Mouse (Mus musculus) thymus, adult 18-20 months (tissue): ENCODE results near the gene Elf3.
"Not testable (repeated sequence)": the region's sequence is repeated elsewhere in the genome, so short reads cannot be mapped to it uniquely, and the experiment has no call there.

Experiments used
- DNase-seq, 2 experiments: peaks; one replicate each; pipeline ENCODE4 v3.0.0; 2022; ENCODE audit warnings: mixed read lengths in 2 of 2

Gene Elf3

GRCm38 (mm10) chr1:135258380-135259127, at the start of gene Elf3:
Elf3 (minus strand) TSS chr1:135258568.
- no peak for DNase-seq

DNA sequence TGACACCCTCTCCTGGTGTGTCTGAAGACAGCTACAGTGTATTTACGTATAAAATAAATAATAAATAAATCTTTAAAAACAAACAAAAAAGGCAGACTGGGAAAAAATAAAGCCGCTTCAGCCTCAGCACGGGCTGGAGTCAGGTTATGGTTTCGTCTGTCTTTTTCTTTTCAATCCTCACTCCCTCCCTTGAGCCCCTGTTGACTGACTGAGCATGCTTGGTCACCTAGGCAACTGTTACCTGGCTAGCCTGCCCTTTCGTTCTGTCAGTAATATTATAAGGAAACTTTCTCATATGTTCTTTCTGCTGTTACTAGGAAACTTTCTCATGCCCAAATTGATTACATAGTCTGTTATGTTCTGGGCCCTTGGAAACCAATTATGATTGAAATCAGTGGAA, 32.5 kb upstream of the Elf3 start:
- no peak for DNase-seq

GRCm38 (mm10) chr1:135286311-135286710, 27.9 kb upstream of the Elf3 start:
- DNase-seq = no peak

- peak; percentile 69 to 72 for DNase-seq
Measured at GRCm38 (mm10) chr1:135283826-135284291, 25.5 kb upstream of the Elf3 start, which contains the start of gene Rnpep. Rnpep (minus strand) TSS chr1:135284084.

DNA sequence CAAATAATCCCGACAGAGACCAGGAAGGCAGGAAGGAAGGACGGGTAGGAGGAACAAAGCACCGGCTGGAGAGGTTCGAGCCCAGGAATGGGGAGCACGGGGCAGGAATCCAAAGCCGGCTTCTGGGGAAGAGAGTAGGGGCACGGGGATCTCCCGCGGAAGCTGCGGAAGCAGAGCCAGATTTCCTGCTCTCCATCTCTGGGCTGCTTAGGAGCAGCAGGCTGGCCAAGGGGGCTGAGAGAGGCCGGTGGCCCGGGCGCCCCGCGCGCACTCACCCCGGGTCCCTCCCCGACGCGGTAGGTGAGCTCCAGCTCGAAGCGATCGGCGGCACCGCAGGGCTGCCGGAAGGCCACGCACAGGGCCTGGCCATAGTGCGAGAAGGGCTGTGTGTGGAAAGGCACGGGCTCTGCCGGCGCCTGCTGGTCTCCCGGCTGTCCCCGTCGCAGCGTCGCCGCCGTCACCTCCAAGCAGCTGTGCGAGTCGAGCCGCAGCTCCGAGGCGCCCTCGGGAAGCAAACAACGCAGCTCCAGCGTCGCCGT, 25.0 kb upstream of the Elf3 start:
- DNase-seq = peak in 1 of 2 experiments; percentile 10

DNA sequence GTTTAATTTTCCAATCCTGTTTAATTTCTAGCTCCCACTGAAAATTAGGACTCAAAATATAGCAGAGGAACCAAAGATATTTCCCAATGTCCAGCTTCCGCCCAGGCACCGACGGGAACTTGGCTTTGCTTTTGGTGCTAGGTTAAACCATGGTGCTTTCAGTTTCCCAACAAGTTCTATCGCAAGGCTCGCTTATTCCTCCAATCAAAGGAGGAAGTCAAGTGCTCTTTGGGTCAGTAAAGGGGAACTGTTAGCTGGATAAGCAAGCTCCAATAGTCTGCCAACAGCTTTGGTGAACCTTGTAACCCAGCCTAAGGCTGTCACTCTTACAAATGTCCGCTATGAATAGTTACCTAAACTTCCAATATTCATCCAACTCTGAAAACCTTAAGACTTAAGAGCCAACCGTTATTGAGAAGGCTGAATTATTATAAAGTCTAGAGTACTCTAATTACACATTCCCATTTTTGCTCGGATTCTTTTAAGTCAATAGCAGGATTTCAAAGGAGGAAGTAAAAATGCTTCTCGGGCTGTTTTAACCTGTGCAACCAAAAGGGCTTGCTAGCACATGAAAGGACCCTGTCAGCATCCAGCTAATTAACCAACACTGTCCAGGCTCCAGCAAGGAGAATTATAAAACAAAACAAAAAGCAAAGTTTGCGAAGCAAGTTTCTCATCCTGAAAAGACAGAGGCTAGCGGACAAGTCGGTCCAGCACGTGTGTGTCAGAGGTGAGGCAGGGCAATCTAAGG, 24.3 kb upstream of the Elf3 start:
- no peak for DNase-seq

GRCm38 (mm10) chr1:135281841-135282240, 23.5 kb upstream of the Elf3 start:
- DNase-seq = no peak

DNA sequence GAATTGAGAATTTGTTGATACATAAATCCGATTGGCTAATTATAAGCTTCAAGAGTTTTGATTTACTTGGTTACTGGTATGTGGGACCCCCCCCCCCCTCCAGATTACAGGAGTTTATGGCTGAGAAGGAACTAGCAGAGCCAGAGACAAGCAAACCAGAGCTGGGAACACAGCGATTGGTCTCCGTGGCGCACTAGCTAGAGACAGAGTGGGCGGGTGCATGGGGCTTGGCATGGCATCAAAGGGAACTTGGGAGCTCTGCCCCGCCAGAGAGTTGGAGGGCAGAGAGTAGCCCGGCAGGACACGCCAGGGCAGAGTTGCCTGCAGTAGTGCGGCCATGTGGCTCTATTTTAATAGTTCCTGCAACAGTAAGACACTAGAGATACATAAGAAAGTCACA, 22.3 kb upstream of the Elf3 start:
- DNase-seq = no peak

GRCm38 (mm10) chr1:135271371-135271770, 13.0 kb upstream of the Elf3 start:
- no peak for DNase-seq

- no peak for DNase-seq
Measured at GRCm38 (mm10) chr1:135267663-135268446, 9.5 kb upstream of the Elf3 start.

DNA sequence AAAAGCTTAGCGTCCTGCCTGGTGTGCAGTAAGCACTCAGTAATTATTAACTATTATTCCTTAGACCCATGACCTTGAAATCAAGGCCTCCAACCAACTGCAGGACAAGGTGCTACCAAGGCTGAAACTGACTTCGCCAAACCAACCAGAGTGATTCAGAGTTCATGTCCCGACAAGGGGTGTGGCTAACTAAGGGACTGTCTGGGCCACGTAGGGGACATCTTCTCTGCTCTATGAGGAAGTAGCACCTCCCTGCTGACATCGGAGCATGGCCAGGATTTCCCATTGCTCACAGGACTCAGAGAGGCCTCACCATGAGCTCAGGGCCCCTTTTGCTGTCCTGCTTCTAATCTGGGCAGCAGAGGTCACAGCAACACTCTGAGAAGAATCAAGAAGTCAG, 7.5 kb upstream of the Elf3 start:
- no peak for DNase-seq

DNA sequence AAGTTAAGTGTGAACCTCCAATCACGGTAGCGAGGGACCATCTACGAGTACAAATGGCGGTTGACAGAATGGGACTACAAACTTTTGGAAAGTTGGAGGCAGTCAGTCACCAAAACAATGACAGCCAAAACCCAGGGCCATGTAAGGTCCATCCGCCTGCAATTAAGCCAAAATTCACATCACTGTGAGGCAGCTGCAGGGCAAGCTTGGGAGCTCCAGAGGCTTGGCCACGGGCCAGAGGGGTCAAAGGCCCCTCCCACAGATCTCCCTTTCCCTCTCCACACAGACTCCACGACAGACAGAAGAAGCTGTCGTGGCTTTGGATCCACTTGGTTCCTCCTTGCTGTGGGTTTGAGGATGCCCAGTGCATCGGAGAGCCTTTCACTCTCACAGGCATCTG, 4.9 kb upstream of the Elf3 start:
- DNase-seq = no peak

DNA sequence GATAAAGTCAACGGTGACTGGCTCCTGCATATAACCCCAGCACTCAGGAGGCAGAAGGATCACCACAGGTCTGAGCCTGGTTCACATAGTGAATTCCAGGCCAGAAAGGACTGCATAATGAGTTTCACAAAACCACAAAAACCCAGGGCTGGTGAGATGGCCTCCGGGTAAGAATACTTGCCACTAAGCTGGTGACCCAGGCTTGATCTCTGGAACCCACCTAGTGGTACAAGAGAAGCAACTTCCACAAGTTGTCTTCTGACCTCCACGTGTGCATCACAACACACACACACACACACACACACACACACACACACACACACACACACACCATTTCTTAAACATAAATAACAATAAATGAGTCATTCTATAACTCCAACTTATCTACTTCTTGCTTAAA, 4.0 kb upstream of the Elf3 start:
- no peak for DNase-seq

DNA sequence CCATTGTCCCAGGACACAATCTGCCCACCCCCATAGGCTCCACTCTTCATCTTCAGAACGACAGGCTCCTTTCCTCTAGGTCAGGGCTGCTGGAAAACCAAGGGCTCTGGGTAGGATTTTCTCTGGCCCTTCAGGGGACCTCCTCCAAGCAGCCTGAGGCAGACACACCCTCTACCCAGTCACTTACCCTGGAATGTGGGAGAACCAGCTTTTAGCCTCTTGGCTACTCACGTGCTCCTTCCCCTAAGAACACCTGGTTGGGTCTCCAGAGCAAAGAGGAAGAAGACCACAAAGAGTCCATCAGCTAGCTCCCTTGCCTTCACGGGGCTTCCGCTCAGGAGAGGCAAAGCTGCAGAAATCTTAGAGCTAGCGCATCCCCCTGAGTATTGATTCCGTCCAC, 2.6 kb upstream of the Elf3 start:
- no peak for DNase-seq

DNA sequence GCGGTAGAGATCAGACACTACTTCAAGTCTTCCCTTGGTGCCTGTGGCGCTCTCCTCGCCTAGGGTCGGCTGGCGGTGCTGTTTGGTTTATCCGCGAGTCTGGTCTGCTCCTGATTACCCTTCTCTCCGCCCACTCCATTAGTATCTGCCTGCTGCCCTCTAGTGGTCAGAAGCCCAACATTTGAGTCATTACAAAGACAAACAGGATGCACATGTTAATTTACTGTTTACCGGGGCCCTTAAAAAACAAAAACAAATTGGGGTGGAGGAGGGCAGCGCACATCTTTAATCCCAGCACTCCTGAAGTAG, 714 bp upstream of the Elf3 start:
- DNase-seq = peak in 1 of 2 experiments; percentile 32

- no peak for DNase-seq
Measured at GRCm38 (mm10) chr1:135256299-135256698, 2.1 kb downstream of the Elf3 start.

DNA sequence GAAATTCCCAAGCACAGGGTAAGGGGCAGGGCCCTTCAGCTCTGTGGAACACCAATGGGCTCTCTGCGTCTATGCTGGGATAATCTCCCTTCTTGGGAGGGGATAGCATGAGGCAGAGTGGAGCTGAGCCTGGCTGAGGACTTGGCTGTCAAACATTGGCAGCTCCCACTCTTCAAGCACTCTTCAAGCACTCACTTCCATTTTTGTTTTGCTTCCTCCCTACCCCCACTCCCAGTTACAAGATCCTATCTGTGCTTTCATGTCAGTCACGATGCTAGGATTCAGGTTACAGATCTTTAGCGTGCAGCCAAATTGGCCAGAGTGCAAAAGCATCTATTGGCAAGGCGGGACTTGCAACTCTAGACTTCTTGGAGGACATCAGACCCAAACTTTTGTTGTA, 5.5 kb downstream of the Elf3 start:
- DNase-seq = no peak

GRCm38 (mm10) chr1:135251405-135251804, 7.0 kb downstream of the Elf3 start:
- no peak for DNase-seq

GRCm38 (mm10) chr1:135250706-135251105, 7.7 kb downstream of the Elf3 start:
- no peak for DNase-seq

GRCm38 (mm10) chr1:135248434-135248850, 9.9 kb downstream of the Elf3 start:
- no peak for DNase-seq

DNA sequence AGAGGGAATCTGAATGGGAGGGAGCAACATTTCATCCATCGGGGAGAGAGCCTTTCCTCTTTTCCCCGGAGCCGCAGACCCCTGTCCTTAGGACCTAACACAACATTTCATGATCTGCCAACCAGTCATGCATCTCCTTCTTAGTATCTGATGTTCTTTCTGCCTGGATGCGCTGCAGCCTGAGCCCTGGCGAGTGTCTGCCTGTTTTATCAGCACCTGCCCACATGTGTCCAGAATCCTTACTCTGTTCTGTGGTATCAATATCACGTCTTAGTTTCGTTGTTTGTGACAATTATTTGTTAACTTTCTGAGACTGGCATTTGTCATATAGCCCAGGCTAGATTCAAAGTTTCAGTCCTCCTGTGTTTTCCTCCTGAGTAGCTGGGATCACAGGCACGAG, 14.4 kb downstream of the Elf3 start:
- DNase-seq = no peak

DNA sequence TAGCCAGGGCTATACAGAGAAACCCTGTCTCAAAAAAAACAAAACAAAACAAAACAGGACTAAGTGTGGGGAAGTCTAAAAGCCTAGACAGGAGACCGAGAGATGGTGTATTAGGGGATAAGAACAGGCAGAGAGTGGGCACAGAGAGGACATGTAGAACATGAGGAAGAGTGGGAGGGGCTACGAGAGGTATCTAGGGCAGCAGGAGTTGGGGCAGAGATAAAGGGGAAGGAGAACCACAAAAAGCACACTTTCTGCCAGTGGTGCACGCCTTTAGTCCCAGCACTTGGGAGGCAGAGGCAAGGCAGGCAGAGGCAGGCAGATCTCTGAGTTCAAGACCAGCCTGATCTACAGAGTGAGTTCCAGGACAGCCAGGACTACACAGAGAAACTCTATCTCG, 18.2 kb downstream of the Elf3 start:
- not testable (repeated sequence) for DNase-seq

DNA sequence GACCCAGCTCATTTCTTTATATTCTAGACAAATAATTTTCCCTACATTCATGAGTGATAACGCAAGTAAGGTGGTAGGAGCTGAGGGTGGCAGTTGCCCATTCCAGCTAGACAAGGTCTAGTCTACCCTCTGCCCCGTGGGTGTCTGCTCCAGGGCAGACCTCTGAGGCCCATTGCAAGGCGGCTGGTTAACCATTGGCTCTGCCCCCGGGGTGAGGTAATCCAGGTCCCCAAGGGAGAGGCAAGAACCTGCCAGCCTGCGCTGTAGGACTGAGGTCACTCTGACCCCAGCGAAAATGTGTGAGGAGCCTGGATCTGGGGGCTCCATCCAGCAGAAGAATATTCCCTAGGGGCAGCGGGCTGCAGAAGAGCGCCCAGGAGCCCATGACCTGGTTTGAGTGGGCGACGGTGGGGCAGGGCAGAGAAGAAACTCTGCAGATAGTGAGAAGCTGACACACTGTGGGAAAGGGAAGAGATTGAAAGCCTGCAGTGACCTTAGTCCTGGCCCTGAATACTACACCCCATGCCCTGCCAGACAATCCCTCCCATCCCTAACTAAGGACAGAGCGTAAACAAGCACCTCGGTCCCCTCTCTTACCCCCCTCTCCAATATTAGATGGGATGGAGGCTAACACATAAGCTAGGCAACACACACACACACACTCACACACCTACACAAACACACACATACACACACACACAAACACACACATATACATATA, 21.1 kb downstream of the Elf3 start:
- no peak for DNase-seq
